Mouse (Mus musculus) layer of hippocampus, adult 9-10 months (tissue): Measurements from ENCODE around the gene Rgl1.

Source experiments
- DNase-seq: peaks from one replicate; pipeline ENCODE4 v3.0.0; 2022; ENCODE audit warnings: low spot score

Gene Rgl1

GRCm38 (mm10) chr1:152511237-152511636, 254.9 kb downstream of the Rgl1 start:
- DNase-seq, result no peak

- DNase-seq, result no peak
Measured at GRCm38 (mm10) chr1:152508481-152509220, 257.5 kb downstream of the Rgl1 start.

- no peak for DNase-seq
Measured at GRCm38 (mm10) chr1:152506726-152507125, 259.4 kb downstream of the Rgl1 start.

- no peak for DNase-seq
Measured at GRCm38 (mm10) chr1:152506175-152506574, 260.0 kb downstream of the Rgl1 start.

GRCm38 (mm10) chr1:152499802-152500201, 266.3 kb downstream of the Rgl1 start:
- DNase-seq, result no peak

GRCm38 (mm10) chr1:152497581-152497980, 268.6 kb downstream of the Rgl1 start:
- no peak for DNase-seq

GRCm38 (mm10) chr1:152496831-152497230, 269.3 kb downstream of the Rgl1 start:
- no peak for DNase-seq

- no peak for DNase-seq
Measured at GRCm38 (mm10) chr1:152492258-152492657, 273.9 kb downstream of the Rgl1 start.

- no peak for DNase-seq
Measured at GRCm38 (mm10) chr1:152490842-152491241, 275.3 kb downstream of the Rgl1 start.

- DNase-seq, result no peak
Measured at GRCm38 (mm10) chr1:152476126-152476525, 290.0 kb downstream of the Rgl1 start.

- no peak for DNase-seq
Measured at GRCm38 (mm10) chr1:152468443-152468842, 297.7 kb downstream of the Rgl1 start.
